Mouse (Mus musculus): ENCODE data around the gene Cln5. TPM values are rescaled to one million over a fixed set of nuclear protein-coding genes. Genes with fewer than 3 reads are reported as not detected.

Cln5 gene
- polyA plus RNA-seq, 1 experiment from 2014 or later: 32.7 TPM

DNA sequence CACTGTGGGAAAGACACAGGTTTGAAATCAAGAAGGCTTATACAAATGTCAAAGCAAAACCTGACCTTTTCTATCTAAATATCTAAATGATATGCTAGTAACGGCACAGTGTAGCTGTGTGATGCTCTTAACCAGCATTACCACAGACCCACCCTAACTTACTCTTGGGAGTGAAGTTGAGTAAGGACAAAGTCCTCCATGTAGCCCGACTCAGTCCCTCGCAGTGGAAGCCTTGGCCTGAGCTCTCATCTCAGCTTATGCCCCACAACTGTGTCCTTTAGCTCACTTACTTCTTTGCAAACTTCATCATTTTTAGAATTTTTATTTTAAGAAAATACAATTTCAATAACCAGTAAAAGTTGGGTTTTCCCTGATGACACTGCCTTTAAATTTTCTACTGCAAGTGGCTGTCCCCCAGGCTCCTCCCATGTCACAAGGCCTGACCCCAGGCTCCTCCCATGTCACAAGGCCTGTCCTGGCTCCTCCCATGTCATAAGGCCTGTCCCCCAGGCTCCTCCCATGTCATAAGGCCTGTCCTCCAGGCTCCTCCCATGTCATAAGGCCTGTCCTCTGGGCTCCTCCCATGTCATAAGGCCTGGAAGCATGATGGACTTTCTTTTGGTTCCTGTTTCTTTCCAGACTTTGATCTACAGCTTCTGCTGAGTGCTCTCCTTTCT lies 45.1 kb downstream of the Cln5 start:
- no peak for DNase-seq (ENCODE audit: low spot score)
- Histone ChIP-seq H3K4me3 (replicated peaks; ENCODE audit: low read depth, low read length) (no peak overlapping the region), H3K4me1 (replicated peaks; ENCODE audit: insufficient read depth, low read length) (no peaks in the 10 kb centered on the region), H3K9me3 (replicated peaks; ENCODE audit: low read length) (no peaks in the 10 kb centered on the region), H3K4me2 (ENCODE audit: low read length) (no peak overlapping the region), H3K27me3 (ENCODE audit: insufficient read depth, low read length) (no peaks in the 10 kb centered on the region), H3K9ac (ENCODE audit: low read depth, low read length) (no peak overlapping the region), H3K27ac (no peak overlapping the region), H3K36me3 (ENCODE audit: insufficient read depth, low read length) (peaks cover 29% of the 10 kb centered on the region)
- no peak; the same call in 1 of the 2 replicates for ATAC-seq (replicated peaks; ENCODE audit: low FRiP score, low read depth)
- WGBS: 92% methylated on average over 3 of the region's 3 CpGs
- TF ChIP-seq CTCF (IDR thresholded peaks at IDR 0.05; ENCODE audit: low read depth): no peak

DNA sequence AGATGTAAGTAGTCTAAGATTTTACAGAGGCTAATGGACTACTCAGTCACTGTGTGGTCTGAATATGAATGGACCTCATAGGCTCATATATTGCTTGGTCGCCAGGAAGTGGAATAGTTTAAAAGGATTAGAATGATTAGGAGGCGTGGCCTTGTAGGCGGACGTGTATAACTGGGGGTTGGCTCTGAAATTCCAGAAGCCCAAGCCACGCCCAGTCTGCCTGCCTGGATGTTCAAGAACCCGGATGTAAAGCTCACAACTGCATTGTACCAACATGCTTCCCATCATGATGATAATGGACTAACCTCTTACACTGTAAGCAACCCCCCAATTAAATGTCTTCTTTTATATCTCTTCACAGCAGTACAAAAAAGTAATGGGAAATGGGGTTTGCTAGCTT lies 55.7 kb downstream of the Cln5 start:
- Histone ChIP-seq H3K9me3 (replicated peaks; ENCODE audit: low read length) (no peaks in the 10 kb centered on the region), H3K4me2 (ENCODE audit: low read length) (no peak overlapping the region), H3K9ac (ENCODE audit: low read depth, low read length) (no peak overlapping the region), H3K36me3 (ENCODE audit: insufficient read depth, low read length) (peaks cover 40% of the 10 kb centered on the region), H3K27me3 (ENCODE audit: insufficient read depth, low read length) (no peaks in the 10 kb centered on the region), H3K4me1 (replicated peaks; ENCODE audit: insufficient read depth, low read length) (no peaks in the 10 kb centered on the region), H3K27ac (no peak overlapping the region), H3K4me3 (replicated peaks; ENCODE audit: low read depth, low read length) (no peak overlapping the region)
- 90% methylated on average over 6 of the region's 6 CpGs for WGBS
- ATAC-seq (replicated peaks; ENCODE audit: low FRiP score, low read depth) (no peak), DNase-seq (ENCODE audit: low spot score) (no peak)
- TF ChIP-seq CTCF (IDR thresholded peaks at IDR 0.05; ENCODE audit: low read depth): no peak

Other genes starting within 250 kb of the Cln5 start
- gene Kctd12, start 87.6 kb upstream of the Cln5 start, polyA plus RNA-seq (2015; fragmentation: Nextera tagmentation; extraction: Ambion mirVana): 8.6 and 8.7 TPM in 2 replicates
- not detected in 2 replicates for gene Acod1, start 23.2 kb upstream of the Cln5 start, polyA plus RNA-seq (2015; fragmentation: Nextera tagmentation; extraction: Ambion mirVana)
- gene Fbxl3, start 29.4 kb downstream of the Cln5 start, polyA plus RNA-seq (2015; fragmentation: Nextera tagmentation; extraction: Ambion mirVana): 27.6 and 28.5 TPM in 2 replicates

All from kidney, postnatal 0 days (tissue).